27 mouse cellular contexts compared by ENCODE assay signal in the genomic region with DNA sequence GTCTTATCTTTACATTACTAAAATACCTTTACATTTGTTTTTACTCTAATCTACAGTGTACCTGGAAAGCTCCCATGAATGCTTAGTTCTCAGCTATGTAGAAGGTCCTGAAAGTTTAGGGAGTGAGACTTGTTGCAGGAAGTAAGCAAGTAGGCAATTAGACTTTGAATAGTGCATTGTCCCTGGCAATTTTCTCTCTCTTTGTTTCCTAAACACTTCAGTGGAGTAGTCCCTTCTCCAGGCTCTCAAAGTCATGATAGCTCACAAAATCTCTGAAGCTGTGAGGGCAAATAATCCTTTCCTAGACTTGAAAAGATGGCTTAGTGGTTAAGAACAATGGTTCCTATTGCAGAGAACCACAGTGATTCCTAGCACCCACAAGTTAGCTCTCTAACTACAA.
"Had no signal": no experiment of that assay in that cellular context is flagged by ENCODE, and none has a peak within 500 bp of the region (broad histone marks: within the 10 kb centered on the region; RNA-seq: fewer than 3 reads in every experiment).

No protein-coding gene starts in this region.

- H3K4me3 ChIP-seq: embryonic facial prominence, embryonic 10.5 days; embryonic facial prominence, embryonic 12.5 days; embryonic facial prominence, embryonic 13.5 days; embryonic facial prominence, embryonic 15.5 days; erythroblast, embryonic 14.5 days; forebrain, embryonic 10.5 days; forebrain, embryonic 12.5 days; forebrain, embryonic 13.5 days; forebrain, embryonic 15.5 days; gastrocnemius, adult 2 months; heart, adult 2 months; heart, embryonic 10.5 days had no signal

- H3K27me3 ChIP-seq: embryonic facial prominence, embryonic 12.5 days; embryonic facial prominence, embryonic 13.5 days; embryonic facial prominence, embryonic 15.5 days; forebrain, embryonic 12.5 days; forebrain, embryonic 13.5 days; forebrain, embryonic 15.5 days had no signal

- H3K4me1 ChIP-seq: embryonic facial prominence, embryonic 10.5 days; embryonic facial prominence, embryonic 12.5 days; embryonic facial prominence, embryonic 13.5 days; embryonic facial prominence, embryonic 15.5 days; forebrain, embryonic 10.5 days; forebrain, embryonic 12.5 days; forebrain, embryonic 13.5 days; forebrain, embryonic 15.5 days; heart, embryonic 10.5 days had no signal

- H3K27ac ChIP-seq: embryonic facial prominence, embryonic 10.5 days; embryonic facial prominence, embryonic 12.5 days; embryonic facial prominence, embryonic 13.5 days; embryonic facial prominence, embryonic 15.5 days; forebrain, embryonic 10.5 days; forebrain, embryonic 12.5 days; forebrain, embryonic 13.5 days; forebrain, embryonic 15.5 days; gastrocnemius, adult 2 months; heart, adult 2 months; heart, embryonic 10.5 days had no signal

- H3K9ac ChIP-seq: embryonic facial prominence, embryonic 12.5 days; embryonic facial prominence, embryonic 13.5 days; embryonic facial prominence, embryonic 15.5 days; forebrain, embryonic 12.5 days; forebrain, embryonic 13.5 days; forebrain, embryonic 15.5 days; forebrain, postnatal 0 days had no signal

- ATAC-seq: forebrain, embryonic 13.5 days; forebrain, embryonic 14.5 days; forebrain, embryonic 15.5 days; forebrain, embryonic 16.5 days; forebrain, postnatal 0 days had no signal

- H3K36me3 ChIP-seq: embryonic facial prominence, embryonic 10.5 days; embryonic facial prominence, embryonic 12.5 days; embryonic facial prominence, embryonic 13.5 days; embryonic facial prominence, embryonic 15.5 days; forebrain, embryonic 10.5 days; forebrain, embryonic 12.5 days; forebrain, embryonic 15.5 days; heart, embryonic 10.5 days had no signal

- H3K4me2 ChIP-seq: embryonic facial prominence, embryonic 12.5 days; embryonic facial prominence, embryonic 13.5 days; embryonic facial prominence, embryonic 15.5 days; forebrain, embryonic 12.5 days; forebrain, embryonic 13.5 days; forebrain, embryonic 15.5 days had no signal

- H3K9me3 ChIP-seq: embryonic facial prominence, embryonic 10.5 days; embryonic facial prominence, embryonic 12.5 days; embryonic facial prominence, embryonic 13.5 days; embryonic facial prominence, embryonic 15.5 days; forebrain, embryonic 10.5 days; forebrain, embryonic 12.5 days; forebrain, embryonic 13.5 days; forebrain, embryonic 15.5 days; heart, embryonic 10.5 days had no signal

- DNase-seq: cerebellum, adult 9-11 months; cerebellum, postnatal 10 days; cerebellum, postnatal 14 days; cerebellum, postnatal 25 days; cerebellum, postnatal 36 days; embryo, embryonic 11 days; forebrain, postnatal 0 days; gastrocnemius, adult 2 months; gastrocnemius, postnatal 10 days; gastrocnemius, postnatal 14 days; gastrocnemius, postnatal 25 days; gastrocnemius, postnatal 36 days; heart, adult 11 months; heart, adult 18-20 months; heart, adult 2 months had no signal
